Mouse (Mus musculus): ENCODE measurements around the gene Dnajc24. TPM values are rescaled to one million over a fixed set of nuclear protein-coding genes. Genes with fewer than 3 reads are reported as not detected.

Dnajc24 gene
- 12.0 and 15.3 TPM in 2 replicates for polyA plus RNA-seq (2012; rRNA removed)

GRCm38 (mm10) chr2:106002835-106003739 is at the start of gene Dnajc24:
Dnajc24 (minus strand) TSS chr2:106003549.
- Histone ChIP-seq H3K4me3 (replicated peaks; ENCODE audit: extremely low read depth, low read depth, low read length) (peak within 1 kb of the TSS; percentile 63), H3K4me1 (ENCODE audit: control insufficient read depth, insufficient read depth, low read length) (no peaks in the 10 kb centered on the region)
- WGBS: 1% methylated on average over 44 of the region's 44 CpGs
- peak; percentile 85 for DNase-seq
- TF ChIP-seq CTCF (IDR thresholded peaks at IDR 0.05; ENCODE audit: insufficient read depth, low read length) (no peak), POLR2A (IDR thresholded peaks at IDR 0.05; ENCODE audit: borderline replicate concordance, extremely low read depth, low read depth, low read length) (peak; percentile 69; the same call in 1 of the 2 replicates)

- 74% methylated on average over 4 of the region's 4 CpGs for WGBS
- H3K4me3 ChIP-seq (replicated peaks; ENCODE audit: extremely low read depth, low read depth, low read length): no peak overlapping the region
- DNase-seq: no peak
These were observed 43.3 kb upstream of the Dnajc24 start for GRCm38 (mm10) chr2:106046686-106047085.

DNA sequence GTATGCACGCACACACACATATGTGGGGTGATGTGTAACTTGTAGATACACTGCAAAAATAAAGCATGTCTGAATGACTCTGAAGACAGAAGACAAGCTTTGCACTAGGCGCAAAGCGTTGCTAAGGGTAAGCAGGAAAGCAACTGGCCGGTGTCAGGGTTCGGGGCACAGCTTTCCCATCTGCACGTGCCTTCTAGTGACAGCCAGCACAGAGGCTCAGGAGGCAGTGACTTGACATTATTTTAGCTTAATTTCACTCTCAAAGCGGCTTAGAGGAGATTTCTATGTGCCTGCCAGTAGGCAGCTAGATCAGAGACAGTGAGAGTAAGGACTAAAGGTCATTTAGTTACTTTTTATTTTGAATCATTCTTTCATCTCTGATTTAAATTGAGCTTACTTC is 39.1 kb upstream of the Dnajc24 start:
- no peak for TF ChIP-seq POLR2A (IDR thresholded peaks at IDR 0.05; ENCODE audit: borderline replicate concordance, extremely low read depth, low read depth, low read length)
- Histone ChIP-seq H3K4me3 (replicated peaks; ENCODE audit: extremely low read depth, low read depth, low read length) (no peak overlapping the region), H3K4me1 (ENCODE audit: control insufficient read depth, insufficient read depth, low read length) (no peaks in the 10 kb centered on the region)
- DNase-seq: no peak
- WGBS: 73% methylated on average over 7 of the region's 7 CpGs

More at GRCm38 (mm10) chr2:106046686-106047085, 43.3 kb upstream of the Dnajc24 start:
- no peak for TF ChIP-seq CTCF (IDR thresholded peaks at IDR 0.05; ENCODE audit: insufficient read depth, low read length)
- TF ChIP-seq POLR2A (IDR thresholded peaks at IDR 0.05; ENCODE audit: borderline replicate concordance, extremely low read depth, low read depth, low read length): no peak
- no peaks in the 10 kb centered on the region for H3K4me1 ChIP-seq (ENCODE audit: control insufficient read depth, insufficient read depth, low read length)

DNA sequence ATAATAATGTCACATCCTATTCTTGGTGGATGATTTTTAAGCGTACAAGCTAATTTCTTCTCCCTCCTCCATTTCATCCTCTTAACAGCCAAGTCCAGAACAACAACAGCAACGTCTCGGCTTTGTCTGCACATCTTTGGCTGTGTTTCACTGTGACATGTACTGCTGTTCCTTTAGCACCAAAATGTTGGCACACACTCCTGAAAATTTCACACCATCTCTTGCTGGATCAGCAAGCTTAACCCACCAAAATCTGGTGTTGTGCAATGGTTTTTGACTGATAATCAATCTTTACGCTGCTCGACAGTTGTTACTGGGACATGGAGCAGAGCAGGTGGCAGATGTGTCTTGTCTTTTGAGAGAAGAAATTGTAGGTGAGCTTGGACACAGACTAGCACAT is 38.6 kb upstream of the Dnajc24 start:
- DNase-seq: no peak
- Histone ChIP-seq H3K4me1 (ENCODE audit: control insufficient read depth, insufficient read depth, low read length) (no peaks in the 10 kb centered on the region), H3K4me3 (replicated peaks; ENCODE audit: extremely low read depth, low read depth, low read length) (no peak overlapping the region)
- 76% methylated on average over 5 of the region's 5 CpGs for WGBS
- no peak for TF ChIP-seq POLR2A (IDR thresholded peaks at IDR 0.05; ENCODE audit: borderline replicate concordance, extremely low read depth, low read depth, low read length)
- TF ChIP-seq CTCF (IDR thresholded peaks at IDR 0.05; ENCODE audit: insufficient read depth, low read length): no peak

- 74% methylated on average over 4 of the region's 4 CpGs for WGBS
- no peak overlapping the region for H3K4me3 ChIP-seq (replicated peaks; ENCODE audit: extremely low read depth, low read depth, low read length)
- no peak for DNase-seq
- H3K4me1 ChIP-seq (ENCODE audit: control insufficient read depth, insufficient read depth, low read length): no peaks in the 10 kb centered on the region
- no peak for TF ChIP-seq POLR2A (IDR thresholded peaks at IDR 0.05; ENCODE audit: borderline replicate concordance, extremely low read depth, low read depth, low read length)
These were observed 34.9 kb upstream of the Dnajc24 start for GRCm38 (mm10) chr2:106038286-106038685.

GRCm38 (mm10) chr2:106024895-106025294 is 21.5 kb upstream of the Dnajc24 start:
- WGBS: 66% methylated on average over 3 of the region's 3 CpGs
- TF ChIP-seq POLR2A (IDR thresholded peaks at IDR 0.05; ENCODE audit: borderline replicate concordance, extremely low read depth, low read depth, low read length): no peak
- Histone ChIP-seq H3K4me3 (replicated peaks; ENCODE audit: extremely low read depth, low read depth, low read length) (no peak overlapping the region), H3K4me1 (ENCODE audit: control insufficient read depth, insufficient read depth, low read length) (no peaks in the 10 kb centered on the region)
- no peak for DNase-seq

DNA sequence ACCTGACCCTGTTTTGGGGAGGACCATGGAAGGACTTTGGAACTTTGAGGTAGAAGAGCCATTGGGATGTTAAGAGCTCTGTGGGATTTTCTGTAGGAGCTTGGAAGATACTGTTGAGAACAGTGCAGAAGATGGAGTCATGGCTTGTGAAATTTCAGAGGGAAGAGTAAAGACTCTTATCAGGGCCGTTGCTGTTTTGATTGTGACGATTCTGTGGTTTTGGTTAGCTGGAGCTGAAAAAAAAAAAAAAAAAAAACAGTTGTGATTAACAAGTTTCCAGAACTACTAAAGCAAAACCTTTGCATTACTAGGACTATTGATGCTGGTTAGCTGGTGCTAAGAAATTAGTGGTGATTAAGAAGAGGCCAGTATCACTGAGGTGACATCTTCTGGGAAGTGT is 5.1 kb upstream of the Dnajc24 start:
- Histone ChIP-seq H3K4me1 (ENCODE audit: control insufficient read depth, insufficient read depth, low read length) (no peaks in the 10 kb centered on the region), H3K4me3 (replicated peaks; ENCODE audit: extremely low read depth, low read depth, low read length) (no peak overlapping the region)
- WGBS: 56% methylated on average over 2 of the region's 2 CpGs
- no peak for DNase-seq
- TF ChIP-seq POLR2A (IDR thresholded peaks at IDR 0.05; ENCODE audit: borderline replicate concordance, extremely low read depth, low read depth, low read length) (no peak), CTCF (IDR thresholded peaks at IDR 0.05; ENCODE audit: insufficient read depth, low read length) (no peak)

DNA sequence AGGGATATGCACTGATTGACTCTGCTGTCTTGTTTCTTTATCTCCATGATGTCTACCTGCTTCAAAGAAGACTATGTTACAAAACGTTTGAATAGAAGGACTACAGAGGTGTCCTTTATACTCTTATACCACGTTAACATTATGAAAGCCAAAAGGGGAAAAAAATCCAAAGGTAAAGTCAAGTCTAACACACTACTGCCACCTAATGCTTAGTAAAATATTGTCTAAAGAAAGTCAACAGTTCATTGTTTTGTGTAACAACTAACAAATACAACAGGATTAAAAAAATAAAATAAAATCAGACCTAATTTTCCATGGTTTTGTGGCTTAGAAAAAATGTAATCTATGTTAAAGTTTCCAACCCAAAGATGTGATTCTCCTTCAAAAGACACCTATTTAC is 15.3 kb downstream of the Dnajc24 start:
- H3K4me3 ChIP-seq (replicated peaks; ENCODE audit: extremely low read depth, low read depth, low read length): no peak overlapping the region
- no peak for TF ChIP-seq CTCF (IDR thresholded peaks at IDR 0.05; ENCODE audit: insufficient read depth, low read length)
- no peak for TF ChIP-seq POLR2A (IDR thresholded peaks at IDR 0.05; ENCODE audit: borderline replicate concordance, extremely low read depth, low read depth, low read length)
- WGBS: 32% methylated on average over 2 of the region's 2 CpGs
- H3K4me1 ChIP-seq (ENCODE audit: control insufficient read depth, insufficient read depth, low read length): no peaks in the 10 kb centered on the region
- DNase-seq: no peak

- no peak for TF ChIP-seq CTCF (IDR thresholded peaks at IDR 0.05; ENCODE audit: insufficient read depth, low read length)
- TF ChIP-seq POLR2A (IDR thresholded peaks at IDR 0.05; ENCODE audit: borderline replicate concordance, extremely low read depth, low read depth, low read length): no peak
- no peak for DNase-seq
- H3K4me3 ChIP-seq (replicated peaks; ENCODE audit: extremely low read depth, low read depth, low read length): no peak overlapping the region
- 86% methylated on average over 1 of the region's 1 CpGs for WGBS
- H3K4me1 ChIP-seq (ENCODE audit: control insufficient read depth, insufficient read depth, low read length): no peaks in the 10 kb centered on the region
These were observed 16.2 kb downstream of the Dnajc24 start for GRCm38 (mm10) chr2:105987131-105987530.

DNA sequence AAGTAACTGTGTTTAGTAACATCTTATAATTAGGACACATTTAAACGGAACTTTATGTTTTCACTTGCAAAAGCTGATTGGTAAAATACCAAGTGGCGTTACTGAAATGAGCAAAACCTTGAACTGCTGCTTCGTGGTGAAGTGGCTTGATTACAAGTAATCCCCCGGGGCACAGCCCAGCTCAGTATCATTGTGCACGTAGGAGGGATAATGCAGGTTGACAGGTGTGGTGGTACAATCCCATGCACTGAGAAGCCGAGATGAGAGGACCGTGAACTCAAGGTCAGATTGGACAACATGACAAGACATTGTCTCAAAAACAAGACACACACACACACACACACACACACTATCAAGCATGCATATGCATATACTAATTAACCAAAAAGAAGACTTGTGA is 18.1 kb downstream of the Dnajc24 start:
- no peak for TF ChIP-seq CTCF (IDR thresholded peaks at IDR 0.05; ENCODE audit: insufficient read depth, low read length)
- no peak for TF ChIP-seq POLR2A (IDR thresholded peaks at IDR 0.05; ENCODE audit: borderline replicate concordance, extremely low read depth, low read depth, low read length)
- H3K4me3 ChIP-seq (replicated peaks; ENCODE audit: extremely low read depth, low read depth, low read length): no peak overlapping the region
- WGBS: 88% methylated on average over 7 of the region's 7 CpGs
- H3K4me1 ChIP-seq (ENCODE audit: control insufficient read depth, insufficient read depth, low read length): no peaks in the 10 kb centered on the region
- DNase-seq: no peak
